Mouse (Mus musculus): ENCODE results near the gene Gm17416. TPM values are rescaled to one million over a fixed set of nuclear protein-coding genes. Genes with fewer than 3 reads are reported as not detected.

The Gm17416 gene
- polyA plus RNA-seq, 1 experiment, result not detected

- Histone ChIP-seq H3K4me1 (ENCODE audit: control insufficient read depth, insufficient read depth, low read length) (no peaks in the 10 kb centered on the region; the same call in 1 of the 2 replicates), H3K4me3 (replicated peaks; ENCODE audit: control insufficient read depth, low read depth, low read length) (no peak overlapping the region), H3K27ac (ENCODE audit: control insufficient read depth, insufficient read depth, low read depth, low read length, poor library complexity) (no peak overlapping the region)
- 70% methylated on average over 7 of the region's 8 CpGs for WGBS
- TF ChIP-seq POLR2A (IDR thresholded peaks at IDR 0.05; ENCODE audit: borderline replicate concordance, control insufficient read depth, low read depth, low read length) (no peak), CTCF (IDR thresholded peaks at IDR 0.05; ENCODE audit: control insufficient read depth, insufficient read depth, low read length) (no peak)
Measured at GRCm38 (mm10) chr2:152612193-152612592, 43.1 kb downstream of the Gm17416 start.

- Histone ChIP-seq H3K27ac (ENCODE audit: control insufficient read depth, insufficient read depth, low read depth, low read length, poor library complexity) (no peak overlapping the region), H3K4me1 (ENCODE audit: control insufficient read depth, insufficient read depth, low read length) (no peaks in the 10 kb centered on the region; the same call in 1 of the 2 replicates), H3K4me3 (replicated peaks; ENCODE audit: control insufficient read depth, low read depth, low read length) (no peak overlapping the region)
- TF ChIP-seq CTCF (IDR thresholded peaks at IDR 0.05; ENCODE audit: control insufficient read depth, insufficient read depth, low read length), result peak; percentile 58
- TF ChIP-seq POLR2A (IDR thresholded peaks at IDR 0.05; ENCODE audit: borderline replicate concordance, control insufficient read depth, low read depth, low read length), result no peak
- 17% methylated on average over 7 of the region's 7 CpGs for WGBS
Measured at GRCm38 (mm10) chr2:152615563-152615962, 46.4 kb downstream of the Gm17416 start.

GRCm38 (mm10) chr2:152616470-152616869 lies 47.3 kb downstream of the Gm17416 start:
- H3K4me1 ChIP-seq (ENCODE audit: control insufficient read depth, insufficient read depth, low read length), result no peaks in the 10 kb centered on the region; the same call in 1 of the 2 replicates
- H3K4me3 ChIP-seq (replicated peaks; ENCODE audit: control insufficient read depth, low read depth, low read length), result no peak overlapping the region
- no peak overlapping the region for H3K27ac ChIP-seq (ENCODE audit: control insufficient read depth, insufficient read depth, low read depth, low read length, poor library complexity)
- WGBS, result 30% methylated on average over 6 of the region's 6 CpGs
- TF ChIP-seq POLR2A (IDR thresholded peaks at IDR 0.05; ENCODE audit: borderline replicate concordance, control insufficient read depth, low read depth, low read length) (no peak), CTCF (IDR thresholded peaks at IDR 0.05; ENCODE audit: control insufficient read depth, insufficient read depth, low read length) (no peak)

GRCm38 (mm10) chr2:152617374-152617773 lies 48.2 kb downstream of the Gm17416 start:
- H3K27ac ChIP-seq (ENCODE audit: control insufficient read depth, insufficient read depth, low read depth, low read length, poor library complexity), result no peak overlapping the region
- 65% methylated on average over 5 of the region's 5 CpGs for WGBS
- no peak overlapping the region for H3K4me3 ChIP-seq (replicated peaks; ENCODE audit: control insufficient read depth, low read depth, low read length)
- no peaks in the 10 kb centered on the region; the same call in 1 of the 2 replicates for H3K4me1 ChIP-seq (ENCODE audit: control insufficient read depth, insufficient read depth, low read length)
- TF ChIP-seq CTCF (IDR thresholded peaks at IDR 0.05; ENCODE audit: control insufficient read depth, insufficient read depth, low read length) (peak; percentile 42; the same call in 1 of the 2 replicates), POLR2A (IDR thresholded peaks at IDR 0.05; ENCODE audit: borderline replicate concordance, control insufficient read depth, low read depth, low read length) (no peak)

Other genes starting within 250 kb of the Gm17416 start
- 66.2 and 111 TPM in 2 replicates for gene Rbck1, start 236.7 kb upstream of the Gm17416 start, polyA plus RNA-seq (2011; ENCODE audit: insufficient read depth, insufficient read length, low replicate concordance, missing spikeins)
- gene Trib3, start 225.3 kb upstream of the Gm17416 start, polyA plus RNA-seq (2011; ENCODE audit: insufficient read depth, insufficient read length, low replicate concordance, missing spikeins), result 0.65 and 4.2 TPM in 2 replicates
- gene Nrsn2, start 192.7 kb upstream of the Gm17416 start, polyA plus RNA-seq (2011; ENCODE audit: insufficient read depth, insufficient read length, low replicate concordance, missing spikeins), result not detected in 2 replicates
- 4.8 and 6.3 TPM in 2 replicates for gene Sox12, start 171.3 kb upstream of the Gm17416 start, polyA plus RNA-seq (2011; ENCODE audit: insufficient read depth, insufficient read length, low replicate concordance, missing spikeins)
- 5.6 and 6.2 TPM in 2 replicates for gene Zcchc3, start 154.3 kb upstream of the Gm17416 start, polyA plus RNA-seq (2011; ENCODE audit: insufficient read depth, insufficient read length, low replicate concordance, missing spikeins)
- gene 6820408C15Rik, start 153.8 kb upstream of the Gm17416 start, polyA plus RNA-seq (2011; ENCODE audit: insufficient read depth, insufficient read length, low replicate concordance, missing spikeins), result 0.66 and 2.9 TPM in 2 replicates
- gene Defb23, start 104.7 kb upstream of the Gm17416 start, polyA plus RNA-seq (2011; ENCODE audit: insufficient read depth, insufficient read length, low replicate concordance, missing spikeins), result not detected in 2 replicates
- gene Defb20, start 92.3 kb upstream of the Gm17416 start, polyA plus RNA-seq (2011; ENCODE audit: insufficient read depth, insufficient read length, low replicate concordance, missing spikeins), result not detected in 2 replicates
- not detected in 2 replicates for gene Defb22, start 79.2 kb upstream of the Gm17416 start, polyA plus RNA-seq (2011; ENCODE audit: insufficient read depth, insufficient read length, low replicate concordance, missing spikeins)
- gene Defb26, start 57.6 kb upstream of the Gm17416 start, polyA plus RNA-seq (2011; ENCODE audit: insufficient read depth, insufficient read length, low replicate concordance, missing spikeins), result not detected in 2 replicates
- gene Defb28, start 51.1 kb upstream of the Gm17416 start, polyA plus RNA-seq (2011; ENCODE audit: insufficient read depth, insufficient read length, low replicate concordance, missing spikeins), result not detected in 2 replicates
- not detected in 2 replicates for gene Defb29, start 29.2 kb upstream of the Gm17416 start, polyA plus RNA-seq (2011; ENCODE audit: insufficient read depth, insufficient read length, low replicate concordance, missing spikeins)
- not detected in 2 replicates for gene Defb21, start 3.4 kb downstream of the Gm17416 start, polyA plus RNA-seq (2011; ENCODE audit: insufficient read depth, insufficient read length, low replicate concordance, missing spikeins)
- gene Defb19, start 11.0 kb downstream of the Gm17416 start, polyA plus RNA-seq (2011; ENCODE audit: insufficient read depth, insufficient read length, low replicate concordance, missing spikeins), result not detected in 2 replicates
- gene Defb45, start 30.1 kb downstream of the Gm17416 start, polyA plus RNA-seq (2011; ENCODE audit: insufficient read depth, insufficient read length, low replicate concordance, missing spikeins), result not detected in 2 replicates
- not detected in 2 replicates for gene Defb36, start 35.0 kb downstream of the Gm17416 start, polyA plus RNA-seq (2011; ENCODE audit: insufficient read depth, insufficient read length, low replicate concordance, missing spikeins)
- gene Defb25, start 53.7 kb downstream of the Gm17416 start, polyA plus RNA-seq (2011; ENCODE audit: insufficient read depth, insufficient read length, low replicate concordance, missing spikeins), result not detected in 2 replicates
- not detected in 2 replicates for gene Rem1, start 57.6 kb downstream of the Gm17416 start, polyA plus RNA-seq (2011; ENCODE audit: insufficient read depth, insufficient read length, low replicate concordance, missing spikeins)
- gene H13, start 100.1 kb downstream of the Gm17416 start, polyA plus RNA-seq (2011; ENCODE audit: insufficient read depth, insufficient read length, low replicate concordance, missing spikeins), result 37.9 and 71.3 TPM in 2 replicates
- gene Mcts2, start 117.7 kb downstream of the Gm17416 start, polyA plus RNA-seq (2011; ENCODE audit: insufficient read depth, insufficient read length, low replicate concordance, missing spikeins), result 1.8 and 12.9 TPM in 2 replicates
- 4.2 and 15.9 TPM in 2 replicates for gene Id1, start 166.9 kb downstream of the Gm17416 start, polyA plus RNA-seq (2011; ENCODE audit: insufficient read depth, insufficient read length, low replicate concordance, missing spikeins)
- 1.4 TPM in 1 of 2 replicates, not detected in the other for gene Cox4i2, start 184.8 kb downstream of the Gm17416 start, polyA plus RNA-seq (2011; ENCODE audit: insufficient read depth, insufficient read length, low replicate concordance, missing spikeins)

Measured in bone marrow, adult 2 months (tissue).